Mouse (Mus musculus) monocyte, adult 59 days (primary cell): ENCODE measurements around the gene Ctxn1. TPM values are rescaled to one million over a fixed set of nuclear protein-coding genes. Genes with fewer than 3 reads are reported as not detected.

Experiments used
- total RNA-seq, 2 experiments: library from RNA; stranded (reverse); gene quantifications; one replicate each; pipeline ENCODE4 v1.2.4; 2023

The Ctxn1 gene
- 1 to 10 TPM in 1 of 2 experiments, under 1 TPM in 1; 0.94 to 1.2 TPM for total RNA-seq

GRCm38 (mm10) chr8:4259125-4259804 is at the start of gene Ctxn1:
Gene Ctxn1, minus strand, starts transcription at chr8:4259274.

GRCm38 (mm10) chr8:4275275-4276110 is 16.4 kb upstream of the Ctxn1 start, which contains the start of gene Timm44:
Gene Timm44, minus strand, starts transcription at chr8:4275913.

GRCm38 (mm10) chr8:4252934-4253841 is 5.9 kb downstream of the Ctxn1 start, which contains the start of gene Snapc2:
Gene Snapc2, plus strand, starts transcription at chr8:4253080.

GRCm38 (mm10) chr8:4247951-4248540 is 11.0 kb downstream of the Ctxn1 start, which contains the start of gene Tgfbr3l:
Gene Tgfbr3l, plus strand, starts transcription at chr8:4248214.

GRCm38 (mm10) chr8:4238434-4239192 is 20.5 kb downstream of the Ctxn1 start, which contains the start of the genes Map2k7 and Gm49320:
Gene Map2k7, plus strand, starts transcription at chr8:4238740.
Gene Gm49320, plus strand, starts transcription at chr8:4238865.

GRCm38 (mm10) chr8:4226739-4227347 is 32.2 kb downstream of the Ctxn1 start, which contains the start of gene Lrrc8e:
Gene Lrrc8e, plus strand, starts transcription at chr8:4226827.

GRCm38 (mm10) chr8:4216791-4217621 is 42.1 kb downstream of the Ctxn1 start, which contains the start of gene Prr36:
Gene Prr36, minus strand, starts transcription at chr8:4217459.

Other genes starting within 250 kb of the Ctxn1 start
- gene Cd209f, start 153.4 kb downstream of the Ctxn1 start, total RNA-seq = not detected
- gene Cd209g, start 125.2 kb downstream of the Ctxn1 start, total RNA-seq = not detected
- gene Evi5l, start 92.7 kb downstream of the Ctxn1 start, total RNA-seq = 1 to 10 TPM; 9.8 TPM
- not detected for gene Prr36, start 41.8 kb downstream of the Ctxn1 start, total RNA-seq
- gene Lrrc8e, start 32.4 kb downstream of the Ctxn1 start, total RNA-seq = not detected
- gene Map2k7, start 20.5 kb downstream of the Ctxn1 start, total RNA-seq = 10 to 100 TPM; 76.0 to 85.7 TPM
- not detected for gene Gm49320, start 20.4 kb downstream of the Ctxn1 start, total RNA-seq
- 10 to 100 TPM in 1 of 2 experiments, 1 to 10 TPM in 1; 8.3 to 10.2 TPM for gene Tgfbr3l, start 11.1 kb downstream of the Ctxn1 start, total RNA-seq
- 10 to 100 TPM in 1 of 2 experiments, 1 to 10 TPM in 1; 8.8 to 14.5 TPM for gene Snapc2, start 6.2 kb downstream of the Ctxn1 start, total RNA-seq
- gene Timm44, start 16.6 kb upstream of the Ctxn1 start, total RNA-seq = 10 to 100 TPM; 52.5 to 54.7 TPM
- gene Ccl25, start 65.9 kb upstream of the Ctxn1 start, total RNA-seq = 10 to 100 TPM; 20.0 to 23.1 TPM
- 10 to 100 TPM; 77.6 to 84.8 TPM for gene Elavl1, start 66.1 kb upstream of the Ctxn1 start, total RNA-seq
- 10 to 100 TPM; 10.1 to 15.6 TPM for gene Cers4, start 233.8 kb upstream of the Ctxn1 start, total RNA-seq